Mouse (Mus musculus) kidney, embryonic 14.5 days (tissue): Measurements from ENCODE around the gene Hps5. TPM values are rescaled to one million over a fixed set of nuclear protein-coding genes. Genes with fewer than 3 reads are reported as not detected.
A peak's percentile ranks its signal among the peaks of the same experiment; 100 is the strongest.

Experiments used
- ATAC-seq: fragments of 200-750 bp; cut with Nextera tagmentation; 2 replicates; pipeline ENCODE4 v1.8.0; 2017; ENCODE audit warnings: moderate number of reproducible peaks, mild to moderate bottlenecking, moderate TSS enrichment, moderate library complexity; ENCODE audit not compliant: low FRiP score, low TSS enrichment
- H3K27ac ChIP-seq: fragments of 300-500 bp; sonication (generic); 2 replicates; pipeline ENCODE4 v1.5.1; 2014; ENCODE audit warnings: low read depth, mild to moderate bottlenecking, low read length, moderate library complexity, mixed read lengths
- H3K27me3 ChIP-seq: fragments of 300-500 bp; sonication (generic); 2 replicates; pipeline ENCODE4 v1.6.1; 2014; ENCODE audit warnings: mild to moderate bottlenecking, low read length; ENCODE audit not compliant: control insufficient read depth, insufficient read depth
- H3K36me3 ChIP-seq: fragments of 300-500 bp; sonication (generic); 2 replicates; pipeline ENCODE4 v1.6.1; 2014; ENCODE audit warnings: low read length, mixed read lengths; ENCODE audit not compliant: control insufficient read depth, insufficient read depth
- H3K4me1 ChIP-seq: fragments of 300-500 bp; sonication (generic); 2 replicates; pipeline ENCODE4 v1.6.1; 2014; ENCODE audit warnings: low read length, mixed read lengths; ENCODE audit not compliant: control insufficient read depth, insufficient read depth
- H3K4me2 ChIP-seq: fragments of 300-500 bp; sonication (generic); replicated peaks from 2 replicates; pipeline ENCODE4 v1.6.1; 2014; ENCODE audit warnings: low read depth, mild to moderate bottlenecking, low read length
- H3K4me3 ChIP-seq: fragments of 300-500 bp; sonication (generic); 2 replicates; pipeline ENCODE4 v1.5.1; 2014; ENCODE audit warnings: mild to moderate bottlenecking, low read length
- H3K9ac ChIP-seq: fragments of 300-500 bp; sonication (generic); 2 replicates; pipeline ENCODE4 v1.6.1; 2014; ENCODE audit warnings: low read depth, mild to moderate bottlenecking, low read length, moderate library complexity
- H3K9me3 ChIP-seq: fragments of 300-500 bp; sonication (generic); 2 replicates; pipeline ENCODE4 v1.6.1; 2016; ENCODE audit warnings: low read length; ENCODE audit not compliant: control insufficient read depth
- WGBS: fragments of 180-500 bp; shearing (Covaris S2); extraction: QIAGEN DNeasy Blood & Tissue Kit; methylation state at CpG from one replicate; pipeline ENCODE4 v1.1.7; 2014; 5-methylcytosine and 5-hydroxymethylcytosine counted together
- polyA plus RNA-seq: library from polyadenylated mRNA; unstranded; fragments of >200 nt; fragmentation: Nextera tagmentation; extraction: Ambion mirVana; gene quantifications from 2 replicates; pipeline ENCODE4 v1.2.1, GENCODE M21; 2014

Hps5 gene
- polyA plus RNA-seq, 1 experiment from 2014 or later, result 25.6 TPM

DNA sequence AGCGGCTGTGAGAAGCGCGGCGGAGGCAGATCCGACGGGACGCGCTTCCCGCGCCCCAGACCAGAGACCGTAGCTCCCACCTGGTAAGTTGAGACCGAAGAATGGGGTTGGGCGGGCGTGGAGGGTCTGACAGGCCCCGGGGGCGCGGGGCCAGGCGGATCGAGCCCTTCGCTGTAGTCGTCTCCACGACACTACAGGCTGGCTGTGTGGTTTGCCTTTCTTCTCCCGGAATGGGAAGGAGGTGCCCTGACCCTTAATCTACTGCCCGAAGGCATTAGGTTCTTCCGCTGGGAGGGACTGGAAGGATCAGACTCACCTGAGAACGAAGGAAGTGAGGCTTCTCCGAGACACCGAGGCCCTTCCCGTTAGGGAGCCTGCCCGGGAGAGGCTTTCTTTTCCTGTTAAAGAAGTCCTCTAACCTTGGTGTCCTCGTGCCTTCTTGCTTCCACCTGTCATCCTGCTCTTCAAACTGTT is 379 bp upstream of the Hps5 start:
- Histone ChIP-seq H3K4me3 (peak overlapping the region; percentile 99), H3K4me2 (peak overlapping the region; percentile 70), H3K4me1 (peaks cover 24% of the 10 kb centered on the region), H3K9ac (peak overlapping the region; percentile 91), H3K9me3 (no peaks in the 10 kb centered on the region), H3K36me3 (peaks cover 12% of the 10 kb centered on the region), H3K27me3 (no peaks in the 10 kb centered on the region), H3K27ac (peak overlapping the region; percentile 84)
- under 1% methylated on average over 25 of the region's 31 CpGs for WGBS
- ATAC-seq, result peak; percentile 76

DNA sequence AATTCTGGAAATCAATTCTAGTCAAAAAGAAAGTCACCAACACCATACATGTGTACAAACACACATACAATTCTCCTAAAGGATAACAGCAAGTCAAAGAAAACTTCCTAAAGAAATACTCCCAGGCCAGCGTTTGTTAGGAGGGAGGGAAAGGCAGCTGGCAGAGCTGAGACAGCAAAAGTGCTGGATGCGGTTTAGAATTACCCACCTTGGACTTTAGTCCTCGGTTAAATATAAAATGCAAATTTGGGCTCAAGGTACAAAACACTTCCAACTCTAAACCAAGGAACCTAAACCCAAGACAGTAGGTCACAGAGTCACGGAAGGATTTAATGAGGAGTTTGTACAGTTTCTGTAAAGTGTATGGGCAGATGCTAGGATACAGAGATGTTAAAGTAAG is 2.0 kb downstream of the Hps5 start:
- ATAC-seq, result no peak
- peaks cover 24% of the 10 kb centered on the region for H3K4me1 ChIP-seq
- WGBS, result 73% methylated on average over 4 of the region's 4 CpGs
- H3K9ac ChIP-seq, result peak overlapping the region; percentile 31; the same call in 1 of the 2 replicates
- H3K27ac ChIP-seq, result no peak overlapping the region
- H3K27me3 ChIP-seq, result no peaks in the 10 kb centered on the region
- H3K4me2 ChIP-seq, result no peak overlapping the region; the same call in 1 of the 2 replicates
- peaks cover 8% of the 10 kb centered on the region for H3K36me3 ChIP-seq
- no peak overlapping the region for H3K4me3 ChIP-seq
- H3K9me3 ChIP-seq, result no peaks in the 10 kb centered on the region

DNA sequence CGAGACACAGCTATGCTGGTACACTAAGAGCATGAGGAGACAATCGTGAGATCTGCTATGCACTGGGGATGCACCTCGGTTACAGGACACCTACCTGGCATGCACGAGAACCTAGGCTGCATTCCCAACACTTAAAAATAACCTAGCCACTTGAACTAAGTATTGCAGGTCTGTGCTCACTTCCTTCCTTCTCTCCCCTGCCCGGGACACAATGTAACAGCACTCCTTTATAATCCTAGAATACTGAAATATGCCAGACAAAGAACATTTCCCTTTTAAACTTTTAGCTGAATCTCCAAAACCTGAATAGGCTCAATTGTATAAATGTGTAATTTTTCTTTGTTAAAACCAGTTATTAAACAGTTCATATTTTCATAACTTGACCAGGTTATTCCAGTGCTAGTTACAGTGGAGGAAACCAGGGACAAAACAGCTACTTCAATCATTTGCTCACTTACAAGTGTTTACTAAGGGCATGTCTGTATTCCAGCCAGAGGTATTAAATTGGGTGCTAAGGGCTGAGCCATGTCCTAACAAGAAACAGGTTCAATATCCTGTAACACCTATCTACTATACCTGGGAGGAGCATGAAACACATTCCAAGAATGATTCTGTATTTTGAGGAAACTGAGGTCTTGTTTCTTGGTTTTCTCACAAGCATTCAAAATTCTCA is 6.6 kb downstream of the Hps5 start:
- no peak overlapping the region for H3K4me2 ChIP-seq
- no peak for ATAC-seq
- 90% methylated on average over 5 of the region's 5 CpGs for whole genome bisulfite sequencing
- no peak overlapping the region for H3K9ac ChIP-seq
- peaks cover 34% of the 10 kb centered on the region for H3K36me3 ChIP-seq
- H3K27me3 ChIP-seq, result no peaks in the 10 kb centered on the region
- H3K9me3 ChIP-seq, result no peaks in the 10 kb centered on the region
- no peak overlapping the region for H3K27ac ChIP-seq
- H3K4me1 ChIP-seq, result peaks cover 6% of the 10 kb centered on the region; the same call in 1 of the 2 replicates
- H3K4me3 ChIP-seq, result no peak overlapping the region

DNA sequence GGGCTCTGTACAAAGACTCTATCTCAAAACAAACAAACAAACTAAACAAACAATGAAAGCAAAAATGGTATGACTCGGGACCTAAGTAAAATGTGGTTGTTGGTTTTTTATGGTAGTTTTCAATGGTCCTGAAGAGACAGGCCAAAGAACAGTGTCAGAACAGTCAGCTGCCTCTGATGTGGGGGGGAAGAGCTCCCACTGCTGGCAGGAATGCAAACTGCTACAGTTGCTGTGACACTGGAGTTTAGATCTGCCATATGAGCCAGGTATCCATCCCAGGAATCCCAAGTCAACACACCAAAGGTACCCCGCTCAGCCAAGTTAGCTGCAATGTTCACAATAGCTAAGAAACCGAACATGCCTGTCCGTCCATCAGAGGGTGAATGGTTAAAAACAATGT is 25.2 kb downstream of the Hps5 start:
- Histone ChIP-seq H3K9ac (no peak overlapping the region), H3K4me1 (no peaks in the 10 kb centered on the region), H3K27ac (no peak overlapping the region), H3K27me3 (no peaks in the 10 kb centered on the region), H3K36me3 (peaks cover 80% of the 10 kb centered on the region), H3K4me3 (no peak overlapping the region), H3K9me3 (no peaks in the 10 kb centered on the region), H3K4me2 (no peak overlapping the region)
- ATAC-seq, result no peak
- WGBS, result 69% methylated on average over 4 of the region's 4 CpGs

DNA sequence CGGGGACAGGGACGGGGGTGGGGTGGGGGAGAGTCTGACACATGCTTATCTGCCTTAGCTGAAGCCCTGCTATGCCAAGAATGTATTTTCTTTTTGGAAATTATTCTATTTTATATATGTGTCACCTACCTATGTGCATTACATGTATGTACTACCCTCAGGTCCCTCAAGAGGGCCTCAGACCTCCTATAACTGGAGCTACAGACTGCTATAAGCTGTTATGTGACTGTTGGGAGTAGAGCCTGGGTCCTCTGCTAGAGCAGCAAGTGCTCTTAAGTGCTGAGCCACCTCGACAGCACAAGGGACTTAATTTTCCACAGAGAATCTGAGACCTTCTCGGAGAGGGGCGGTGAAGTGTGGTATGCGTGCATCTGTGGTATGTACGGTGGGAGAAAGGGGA is 27.4 kb downstream of the Hps5 start:
- Histone ChIP-seq H3K36me3 (peaks cover 68% of the 10 kb centered on the region), H3K27me3 (no peaks in the 10 kb centered on the region), H3K4me1 (no peaks in the 10 kb centered on the region), H3K4me3 (no peak overlapping the region), H3K27ac (no peak overlapping the region), H3K9me3 (no peaks in the 10 kb centered on the region), H3K4me2 (no peak overlapping the region), H3K9ac (no peak overlapping the region)
- ATAC-seq, result no peak
- WGBS, result 92% methylated on average over 7 of the region's 7 CpGs

DNA sequence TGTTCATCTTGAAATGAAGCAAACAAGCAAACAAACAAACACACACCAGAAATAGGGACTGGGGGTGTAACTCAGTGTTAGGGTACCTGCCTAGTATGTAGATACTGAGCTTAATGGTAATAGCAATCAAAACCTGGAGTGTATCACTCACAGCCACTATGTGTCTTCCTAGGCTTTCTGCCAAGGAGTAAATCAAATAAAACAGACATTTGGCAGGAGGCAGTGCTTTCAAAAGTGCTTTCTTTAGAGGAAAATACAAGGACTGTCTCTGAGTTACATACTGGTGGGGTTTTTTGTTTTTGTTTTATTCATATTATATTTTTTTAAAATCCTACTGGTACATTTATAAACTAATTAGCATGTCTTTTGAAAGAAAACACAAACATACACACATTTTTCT is 28.5 kb downstream of the Hps5 start:
- Histone ChIP-seq H3K27ac (no peak overlapping the region), H3K9me3 (no peaks in the 10 kb centered on the region), H3K4me1 (no peaks in the 10 kb centered on the region), H3K4me3 (no peak overlapping the region), H3K27me3 (no peaks in the 10 kb centered on the region), H3K36me3 (peaks cover 69% of the 10 kb centered on the region), H3K4me2 (no peak overlapping the region), H3K9ac (no peak overlapping the region)
- no peak for ATAC-seq

DNA sequence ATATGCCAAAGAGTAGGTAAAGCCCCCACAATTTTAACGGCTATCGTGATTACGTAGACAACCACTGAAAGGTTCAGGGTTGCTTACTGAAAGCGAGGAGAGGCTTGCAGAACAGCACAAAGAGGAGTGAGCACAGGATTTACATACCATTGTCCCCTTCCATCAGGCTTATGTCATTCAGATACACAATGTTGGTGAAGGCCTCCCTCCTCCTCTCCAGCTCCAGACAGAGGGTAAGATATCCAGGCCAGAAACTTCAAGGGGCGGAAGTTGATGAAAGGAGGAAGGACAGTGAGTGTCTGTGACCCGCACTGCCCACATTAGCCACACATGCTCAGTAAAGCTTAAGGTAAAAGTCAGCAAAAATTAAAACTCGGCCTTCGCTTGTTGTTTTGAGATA is 31.2 kb downstream of the Hps5 start:
- WGBS, result 93% methylated on average over 8 of the region's 8 CpGs
- Histone ChIP-seq H3K4me3 (no peak overlapping the region), H3K4me2 (no peak overlapping the region), H3K27me3 (no peaks in the 10 kb centered on the region), H3K9me3 (no peaks in the 10 kb centered on the region), H3K36me3 (peaks cover 72% of the 10 kb centered on the region), H3K27ac (no peak overlapping the region), H3K9ac (no peak overlapping the region), H3K4me1 (no peaks in the 10 kb centered on the region)
- no peak for ATAC-seq

DNA sequence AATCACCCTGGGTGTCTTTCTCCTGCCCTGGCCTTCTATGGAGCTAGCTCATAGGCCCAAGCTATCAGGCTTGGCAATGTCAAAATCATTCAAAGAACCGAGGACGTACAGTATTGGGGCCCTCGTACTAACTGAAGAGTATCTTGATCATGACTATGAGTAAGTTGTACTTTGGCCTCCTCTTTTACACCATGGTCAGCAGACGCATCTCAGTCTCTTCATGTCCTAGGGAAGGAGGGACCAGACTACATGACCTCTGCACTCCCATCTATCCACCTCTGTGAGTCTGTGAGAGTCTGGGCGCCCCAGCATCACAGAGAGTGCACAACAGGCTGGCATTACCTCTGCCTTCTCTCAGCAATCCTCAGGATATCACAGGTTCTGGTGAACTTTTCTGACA is 33.3 kb downstream of the Hps5 start:
- H3K9ac ChIP-seq, result no peak overlapping the region
- H3K27me3 ChIP-seq, result no peaks in the 10 kb centered on the region
- no peak overlapping the region for H3K4me3 ChIP-seq
- WGBS, result 92% methylated on average over 5 of the region's 5 CpGs
- peaks cover 61% of the 10 kb centered on the region for H3K36me3 ChIP-seq
- no peak overlapping the region for H3K27ac ChIP-seq
- H3K4me1 ChIP-seq, result no peaks in the 10 kb centered on the region
- no peak overlapping the region for H3K4me2 ChIP-seq
- H3K9me3 ChIP-seq, result no peaks in the 10 kb centered on the region
- ATAC-seq, result no peak

DNA sequence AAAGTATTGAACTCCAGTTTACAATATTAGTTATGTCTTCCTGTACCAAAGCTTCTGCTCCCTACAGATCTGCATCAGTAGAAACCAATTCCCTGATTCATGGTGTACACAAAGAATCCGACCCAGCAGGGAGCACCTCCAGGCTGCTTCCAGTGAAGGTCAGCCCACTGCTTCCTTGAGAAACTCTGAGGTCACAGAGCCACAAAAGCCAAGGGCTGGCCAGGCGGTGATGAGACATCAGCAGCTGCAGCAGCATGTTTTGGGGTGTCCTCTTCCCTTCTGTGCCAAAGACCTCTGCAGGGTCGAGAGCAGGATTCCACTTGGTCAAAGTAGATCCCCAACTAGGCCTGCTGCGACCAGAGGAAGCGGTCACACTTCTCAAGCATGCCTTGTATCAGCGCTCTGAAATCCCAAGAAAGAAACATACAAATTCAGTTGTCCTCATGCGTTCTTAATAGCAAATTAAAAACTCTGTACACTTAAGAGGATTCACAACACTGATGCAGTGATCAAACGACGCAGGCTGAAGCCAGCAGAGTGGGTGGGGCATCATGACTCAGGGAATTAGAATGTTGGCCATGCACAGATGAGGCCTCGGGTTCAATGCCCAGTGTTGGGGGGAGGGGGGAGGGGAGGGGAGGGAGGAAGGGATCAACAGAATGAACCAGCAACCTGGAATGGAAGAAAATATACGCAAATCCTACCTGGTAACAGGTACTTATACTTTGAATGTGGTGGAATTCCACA is 34.6 kb downstream of the Hps5 start:
- no peak overlapping the region for H3K4me3 ChIP-seq
- H3K4me2 ChIP-seq, result no peak overlapping the region
- no peaks in the 10 kb centered on the region for H3K4me1 ChIP-seq
- H3K27me3 ChIP-seq, result no peaks in the 10 kb centered on the region
- WGBS, result 78% methylated on average over 11 of the region's 11 CpGs
- no peak for ATAC-seq
- H3K36me3 ChIP-seq, result peaks cover 50% of the 10 kb centered on the region
- H3K27ac ChIP-seq, result no peak overlapping the region
- no peaks in the 10 kb centered on the region for H3K9me3 ChIP-seq
- H3K9ac ChIP-seq, result no peak overlapping the region
